Mouse (Mus musculus): ENCODE measurements around the gene Mcur1.

The Mcur1 gene

GRCm38 (mm10) chr13:43530129-43530831 lies 29.7 kb downstream of the Mcur1 start:
- DNase-seq (ENCODE audit: low read depth in 2 of 2, low spot score in 2 of 2): no peak

DNA sequence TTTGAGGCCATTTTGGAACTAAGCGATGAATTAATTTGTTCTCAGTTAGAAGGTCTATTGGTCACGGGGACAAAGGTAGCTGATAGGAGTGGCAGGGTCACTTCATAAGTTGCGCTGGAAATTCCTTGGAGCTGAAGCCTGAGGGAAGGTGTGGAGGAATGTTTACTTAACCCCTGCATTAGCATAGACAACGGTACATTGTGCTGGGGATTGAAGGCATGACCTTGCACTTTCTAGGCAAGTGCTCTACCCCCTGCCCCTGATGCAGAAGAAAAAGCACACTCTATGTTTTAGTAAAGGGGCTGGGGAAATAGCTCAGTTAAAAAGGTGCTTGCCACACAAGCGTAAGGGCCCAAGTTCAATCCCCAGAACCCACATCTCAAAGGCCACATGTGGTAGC lies 33.7 kb downstream of the Mcur1 start:
- no peak for DNase-seq (ENCODE audit: low read depth in 2 of 2, low spot score in 2 of 2)

GRCm38 (mm10) chr13:43525363-43526134 lies 34.4 kb downstream of the Mcur1 start:
- peak; percentile 20 to 28 for DNase-seq (ENCODE audit: low read depth in 2 of 2, low spot score in 2 of 2)

DNA sequence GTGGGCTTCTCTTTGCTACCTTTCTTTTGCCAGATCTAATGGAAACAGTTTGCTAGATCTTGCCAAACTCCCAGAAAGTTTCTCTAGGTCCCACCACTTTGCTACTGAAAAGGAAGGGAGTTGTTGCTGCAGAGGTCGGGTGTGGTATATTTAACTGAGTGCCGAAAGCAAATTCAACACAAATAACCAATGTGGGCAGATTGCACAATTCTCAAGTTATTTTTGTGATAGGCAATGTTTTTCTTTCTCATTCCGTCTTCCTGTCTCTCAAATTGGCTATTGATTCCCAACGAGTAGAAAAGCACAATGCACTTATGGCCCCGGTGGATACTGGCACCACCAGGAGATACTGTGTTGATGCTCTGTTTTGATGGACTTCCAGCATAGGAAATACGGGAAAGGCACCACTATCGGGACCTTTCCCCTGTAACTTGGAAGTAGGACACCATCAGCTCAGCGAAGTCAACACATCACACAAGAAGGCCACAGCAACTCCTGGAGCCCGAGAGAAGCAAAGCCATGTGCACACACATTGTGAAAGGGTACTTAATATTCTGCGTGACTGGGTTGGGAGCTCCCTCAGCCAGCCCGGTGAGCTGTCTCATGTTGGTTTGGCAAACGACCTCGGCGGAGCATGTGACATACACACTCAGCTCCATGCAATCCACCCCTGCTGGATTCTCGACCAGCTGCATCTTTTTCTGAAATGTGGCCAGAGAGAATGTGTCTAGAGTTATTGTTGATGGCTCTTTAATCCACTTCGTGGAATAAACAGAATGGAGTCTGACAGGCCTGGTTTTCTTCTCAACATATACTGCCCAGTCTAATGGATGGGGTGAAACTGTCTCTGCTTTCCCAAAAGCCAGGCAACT lies 35.3 kb downstream of the Mcur1 start:
- no peak for DNase-seq (ENCODE audit: low read depth in 2 of 2, low spot score in 2 of 2)

DNA sequence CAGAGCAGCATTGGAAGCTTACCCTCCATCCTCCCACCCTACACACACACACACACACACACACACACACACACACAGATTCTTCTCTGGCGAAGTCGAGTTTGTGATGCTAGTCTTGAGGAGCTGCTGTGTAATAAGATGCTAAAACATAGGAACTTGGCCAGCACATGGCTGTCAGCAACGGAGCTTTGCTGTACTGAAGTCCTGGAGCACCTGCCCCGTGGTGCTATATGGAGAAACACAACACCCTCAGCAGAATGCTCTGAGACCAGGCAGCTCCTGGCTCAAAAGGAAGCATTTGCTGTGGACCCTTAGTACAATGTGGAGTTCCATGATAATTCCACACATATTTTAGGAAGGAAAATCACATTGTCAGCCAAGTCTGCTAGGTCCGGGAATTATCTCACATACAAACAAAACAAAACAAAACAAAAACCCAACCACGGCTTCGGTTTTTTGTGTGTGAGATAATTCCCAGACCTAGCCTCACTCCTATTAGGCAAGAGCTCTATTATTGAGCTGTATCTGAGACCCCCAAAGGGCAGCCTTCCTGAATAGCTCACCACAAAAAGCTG lies 36.0 kb downstream of the Mcur1 start:
- DNase-seq (ENCODE audit: low read depth in 2 of 2, low spot score in 2 of 2): no peak

DNA sequence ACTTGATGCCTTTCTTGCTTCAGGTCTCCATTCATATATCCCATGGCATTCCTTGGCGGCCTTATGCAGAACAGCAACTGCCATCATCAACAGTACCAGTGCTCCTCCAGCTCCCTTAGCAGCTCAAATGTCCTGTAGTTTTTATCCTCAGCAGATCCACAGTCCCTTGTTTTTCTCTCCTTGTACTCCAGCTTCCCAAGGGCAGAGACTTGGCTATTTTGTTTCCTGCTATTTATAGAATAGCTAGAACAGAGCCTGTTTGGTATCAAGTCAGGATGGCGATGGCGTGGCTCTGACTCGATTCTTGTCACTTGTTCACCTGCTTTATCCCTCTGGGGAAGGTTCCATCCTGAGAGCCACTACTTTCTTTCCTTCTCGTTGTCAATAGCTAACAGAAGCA lies 38.1 kb downstream of the Mcur1 start:
- DNase-seq (ENCODE audit: low read depth in 2 of 2, low spot score in 2 of 2): no peak

DNA sequence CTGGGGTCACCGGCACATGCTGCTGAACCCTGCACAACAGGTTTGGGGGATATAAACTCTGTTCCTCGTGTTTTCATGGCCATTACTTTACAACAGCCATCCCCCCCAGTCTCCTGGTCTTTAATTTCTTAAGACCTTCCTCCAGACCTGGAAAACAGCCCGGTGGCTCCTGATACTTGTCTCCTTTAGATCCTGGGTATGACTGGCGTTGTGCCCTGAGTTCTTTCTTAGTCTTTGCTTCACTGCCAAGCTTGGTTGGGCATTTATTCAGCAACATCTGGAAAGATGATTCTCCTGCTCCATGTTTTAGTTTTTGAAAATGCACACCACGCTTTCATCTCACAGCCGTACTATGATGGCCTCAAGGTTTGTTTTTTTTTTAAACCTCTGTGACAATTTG lies 40.7 kb downstream of the Mcur1 start:
- DNase-seq (ENCODE audit: low read depth in 2 of 2, low spot score in 2 of 2): no peak

DNA sequence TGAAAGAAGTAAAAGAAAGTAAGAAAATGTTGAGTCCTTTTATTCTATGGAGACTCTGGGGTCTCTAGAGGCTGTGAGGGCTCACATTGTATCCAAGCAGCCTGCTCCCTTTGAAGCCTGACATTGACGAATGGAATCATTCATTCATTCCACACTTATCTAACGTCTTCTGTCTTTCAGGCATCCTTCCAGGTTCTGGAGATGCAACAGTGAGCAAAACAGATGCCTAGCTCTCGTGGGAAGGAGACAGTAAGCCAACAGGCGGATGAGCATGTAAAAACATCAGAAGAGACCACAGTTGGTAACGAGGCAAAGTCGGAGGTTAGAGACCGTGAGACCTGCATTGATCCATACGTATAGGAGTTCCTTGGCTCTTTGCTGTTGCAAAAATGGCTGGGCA lies 42.6 kb downstream of the Mcur1 start:
- DNase-seq (ENCODE audit: low read depth in 2 of 2, low spot score in 2 of 2): no peak

- no peak for DNase-seq (ENCODE audit: low read depth in 2 of 2, low spot score in 2 of 2)
Measured at GRCm38 (mm10) chr13:43516931-43517330, 43.1 kb downstream of the Mcur1 start.

DNA sequence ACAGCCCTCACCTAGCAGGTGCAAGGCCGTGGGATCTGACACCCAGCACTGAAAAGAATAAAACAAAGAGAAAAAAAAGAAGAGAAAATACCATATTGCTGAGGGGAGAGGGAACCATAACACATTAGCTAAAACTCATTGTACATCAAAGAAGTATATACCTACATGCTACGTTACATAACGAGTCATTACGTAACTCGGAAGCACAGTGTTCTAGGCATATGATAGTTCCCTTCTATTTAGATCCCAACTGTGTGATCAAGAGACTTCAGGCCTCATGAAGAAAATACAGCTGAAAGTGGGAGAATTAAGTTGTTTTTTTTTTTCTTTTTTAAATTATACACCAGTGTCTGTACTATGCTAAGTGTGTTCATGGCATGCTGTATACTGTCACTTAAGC lies 43.9 kb downstream of the Mcur1 start:
- DNase-seq (ENCODE audit: low read depth in 2 of 2, low spot score in 2 of 2): no peak

DNA sequence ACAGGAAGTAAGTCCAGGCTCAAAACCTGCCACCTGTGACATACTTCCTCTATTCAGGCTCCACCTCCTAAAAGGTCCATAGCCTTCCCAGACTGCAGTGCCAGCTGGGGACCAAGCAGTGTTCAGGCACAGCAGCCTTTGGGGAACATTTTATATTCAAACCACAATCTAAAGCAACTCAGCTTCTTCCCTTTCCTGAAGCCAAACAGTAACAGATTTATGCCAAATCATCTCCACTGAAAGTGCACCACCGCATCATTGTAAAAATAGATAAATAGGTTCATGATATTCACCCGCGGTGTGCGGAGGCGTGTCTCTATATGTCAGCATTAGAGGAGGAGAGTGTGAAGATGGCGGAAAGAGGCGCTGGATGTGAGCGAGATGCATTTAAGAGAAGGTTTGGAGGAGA lies 45.0 kb downstream of the Mcur1 start:
- no peak for DNase-seq (ENCODE audit: low read depth in 2 of 2, low spot score in 2 of 2)

GRCm38 (mm10) chr13:43512736-43513135 lies 47.3 kb downstream of the Mcur1 start:
- DNase-seq (ENCODE audit: low read depth in 2 of 2, low spot score in 2 of 2): no peak

GRCm38 (mm10) chr13:43505798-43506197 lies 54.2 kb downstream of the Mcur1 start:
- DNase-seq (ENCODE audit: low read depth in 2 of 2, low spot score in 2 of 2): no peak

- DNase-seq (ENCODE audit: low read depth in 2 of 2, low spot score in 2 of 2): no peak
Measured at GRCm38 (mm10) chr13:43503395-43503850, 56.6 kb downstream of the Mcur1 start.

GRCm38 (mm10) chr13:43501601-43502000 lies 58.4 kb downstream of the Mcur1 start:
- no peak for DNase-seq (ENCODE audit: low read depth in 2 of 2, low spot score in 2 of 2)

GRCm38 (mm10) chr13:43500483-43500850 lies 59.5 kb downstream of the Mcur1 start:
- DNase-seq (ENCODE audit: low read depth in 2 of 2, low spot score in 2 of 2): no peak

GRCm38 (mm10) chr13:43499731-43500482 lies 60.1 kb downstream of the Mcur1 start:
- no peak for DNase-seq (ENCODE audit: low read depth in 2 of 2, low spot score in 2 of 2)

GRCm38 (mm10) chr13:43498849-43499248 lies 61.1 kb downstream of the Mcur1 start:
- DNase-seq (ENCODE audit: low read depth in 2 of 2, low spot score in 2 of 2): no peak

GRCm38 (mm10) chr13:43497769-43498168 lies 62.2 kb downstream of the Mcur1 start:
- DNase-seq (ENCODE audit: low read depth in 2 of 2, low spot score in 2 of 2): no peak

GRCm38 (mm10) chr13:43496660-43497059 lies 63.3 kb downstream of the Mcur1 start:
- no peak for DNase-seq (ENCODE audit: low read depth in 2 of 2, low spot score in 2 of 2)

- no peak for DNase-seq (ENCODE audit: low read depth in 2 of 2, low spot score in 2 of 2)
Measured at GRCm38 (mm10) chr13:43495645-43496044, 64.3 kb downstream of the Mcur1 start.

Data from CD8-positive naive resting alpha-beta T cell, adult 2 months (primary cell).